Mouse (Mus musculus) olfactory bulb, adult 2 months (tissue): ENCODE data around the gene Nelfe. TPM values are rescaled to one million over a fixed set of nuclear protein-coding genes. Genes with fewer than 3 reads are reported as not detected.
"Not testable (repeated sequence)": the region's sequence is repeated elsewhere in the genome, so short reads cannot be mapped to it uniquely, and the experiment has no call there.

Source experiments
- H3K27ac ChIP-seq: fragments of 200-500 bp; 2 replicates; pipeline ENCODE4 v1.5.1; 2012; ENCODE audit warnings: low read depth, low read length; ENCODE audit not compliant: insufficient read depth
- H3K4me1 ChIP-seq: fragments of 200-500 bp; 2 replicates; pipeline ENCODE4 v1.6.1; 2012; ENCODE audit warnings: low read length; ENCODE audit not compliant: control insufficient read depth, insufficient read depth
- H3K4me3 ChIP-seq: fragments of 200-500 bp; 2 replicates; pipeline ENCODE4 v1.5.1; 2012; ENCODE audit warnings: mild to moderate bottlenecking, low read depth, low read length, moderate library complexity; ENCODE audit not compliant: insufficient read depth
- CTCF ChIP-seq: fragments of 200-500 bp; IDR thresholded peaks from 2 replicates; pipeline ENCODE4 v1.5.1; 2012; ENCODE audit warnings: low read depth, mild to moderate bottlenecking, low read length, moderate library complexity; ENCODE audit not compliant: insufficient read depth
- POLR2A ChIP-seq: fragments of 200-500 bp; IDR thresholded peaks from 2 replicates; pipeline ENCODE4 v1.6.1; 2012; ENCODE audit warnings: mild to moderate bottlenecking, low read depth, low read length, moderate library complexity; ENCODE audit not compliant: insufficient read depth
- WGBS: fragments of 180-500 bp; shearing (Covaris S2); methylation state at CpG from one replicate; pipeline ENCODE4 v1.1.7; 2018; 5-methylcytosine and 5-hydroxymethylcytosine counted together
- polyA plus RNA-seq: library from polyadenylated mRNA; stranded (reverse); fragments of >200 nt; gene quantifications from 2 replicates; pipeline ENCODE4 v1.2.4, GENCODE M21; 2012; ENCODE audit warnings: low replicate concordance; ENCODE audit not compliant: missing spikeins, insufficient read depth, insufficient read length

Nelfe gene
- polyA plus RNA-seq, 1 experiment: not detected

DNA sequence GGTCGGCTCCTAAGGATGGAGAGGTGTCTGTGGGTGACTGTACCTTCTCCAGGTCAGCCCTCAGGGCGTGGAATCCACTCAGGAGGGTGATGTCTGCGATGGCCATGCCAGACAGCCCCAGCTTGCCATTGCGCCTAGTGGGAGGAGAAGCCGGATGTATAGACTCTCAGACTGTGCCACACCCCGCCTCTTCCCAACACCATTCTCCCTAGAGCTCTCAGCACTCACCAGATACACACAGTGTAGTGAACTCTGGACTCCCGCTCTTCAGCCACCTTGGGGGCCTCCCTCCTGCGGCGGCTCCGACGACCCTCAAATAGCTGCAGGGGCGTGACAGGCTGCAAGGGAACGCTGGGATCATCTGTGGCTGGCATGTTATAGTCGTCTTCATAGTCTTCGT is 38.9 kb upstream of the Nelfe start:
- H3K4me1 ChIP-seq: no peaks in the 10 kb centered on the region
- H3K4me3 ChIP-seq: no peak overlapping the region
- H3K27ac ChIP-seq: no peak overlapping the region
- no peak for TF ChIP-seq CTCF
- no peak for TF ChIP-seq POLR2A
- 78% methylated on average over 15 of the region's 15 CpGs for WGBS

- WGBS: 66% methylated on average over 12 of the region's 12 CpGs
- not testable (repeated sequence) for H3K27ac ChIP-seq, H3K4me1 ChIP-seq, H3K4me3 ChIP-seq
- TF ChIP-seq CTCF: peak; percentile 71
Observed at GRCm38 (mm10) chr17:34813747-34814146, 36.4 kb upstream of the Nelfe start.

- Histone ChIP-seq H3K4me3 (no peak overlapping the region), H3K4me1 (no peaks in the 10 kb centered on the region), H3K27ac (no peak overlapping the region)
- no peak for TF ChIP-seq CTCF
- no peak for TF ChIP-seq POLR2A
- 81% methylated on average over 7 of the region's 7 CpGs for WGBS
Observed at GRCm38 (mm10) chr17:34814818-34815370, 35.3 kb upstream of the Nelfe start.

- WGBS: 93% methylated on average over 1 of the region's 1 CpGs
- not testable (repeated sequence) for H3K4me3 ChIP-seq, H3K4me1 ChIP-seq, H3K27ac ChIP-seq
Observed at GRCm38 (mm10) chr17:34830776-34831175, 19.4 kb upstream of the Nelfe start.

GRCm38 (mm10) chr17:34836155-34836855 is 13.9 kb upstream of the Nelfe start:
- TF ChIP-seq POLR2A (no peak), CTCF (no peak)
- peak overlapping the region; percentile 60; the same call in 1 of the 2 replicates for H3K27ac ChIP-seq
- H3K4me3 ChIP-seq: peak overlapping the region; percentile 86
- peaks cover 21% of the 10 kb centered on the region for H3K4me1 ChIP-seq
- 3% methylated on average over 48 of the region's 48 CpGs for WGBS

DNA sequence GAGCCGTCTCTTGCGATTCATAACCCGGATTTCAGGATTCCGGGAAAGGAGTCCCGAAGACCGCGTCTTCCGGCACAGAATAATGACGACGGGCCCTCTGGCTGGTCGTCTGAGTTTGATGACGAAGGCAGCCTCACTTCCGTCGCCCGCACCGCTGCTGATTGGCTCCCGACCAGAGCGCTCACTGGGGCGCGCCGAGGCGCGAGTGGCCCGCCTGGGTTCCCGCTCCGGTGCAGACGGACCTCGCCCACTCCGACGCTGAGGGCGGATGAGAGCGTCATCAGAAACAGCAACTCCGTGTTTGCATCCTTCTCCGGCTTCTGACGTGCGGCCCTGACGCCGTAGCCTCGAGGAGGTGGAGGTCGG is 13.4 kb upstream of the Nelfe start, which contains the start of the genes Stk19 and Dxo:
Stk19 (minus strand) TSS at position 90 of the 366 bp plus-strand sequence.
Dxo (plus strand) TSS at position 164 of the 366 bp plus-strand sequence.
- H3K4me1 ChIP-seq: peaks cover 21% of the 10 kb centered on the region
- TF ChIP-seq CTCF: no peak
- TF ChIP-seq POLR2A: peak; percentile 76
- under 1% methylated on average over 40 of the region's 40 CpGs for WGBS
- H3K27ac ChIP-seq: peak within 1 kb of the TSS; percentile 60
- H3K4me3 ChIP-seq: peak within 1 kb of the TSS; percentile 86

- Histone ChIP-seq H3K27ac (no peak overlapping the region), H3K4me3 (peak overlapping the region; percentile 86), H3K4me1 (peaks cover 21% of the 10 kb centered on the region)
- WGBS: 39% methylated on average over 43 of the region's 43 CpGs
- no peak for TF ChIP-seq CTCF
- TF ChIP-seq POLR2A: no peak
Observed at GRCm38 (mm10) chr17:34837464-34838324, 12.5 kb upstream of the Nelfe start.

DNA sequence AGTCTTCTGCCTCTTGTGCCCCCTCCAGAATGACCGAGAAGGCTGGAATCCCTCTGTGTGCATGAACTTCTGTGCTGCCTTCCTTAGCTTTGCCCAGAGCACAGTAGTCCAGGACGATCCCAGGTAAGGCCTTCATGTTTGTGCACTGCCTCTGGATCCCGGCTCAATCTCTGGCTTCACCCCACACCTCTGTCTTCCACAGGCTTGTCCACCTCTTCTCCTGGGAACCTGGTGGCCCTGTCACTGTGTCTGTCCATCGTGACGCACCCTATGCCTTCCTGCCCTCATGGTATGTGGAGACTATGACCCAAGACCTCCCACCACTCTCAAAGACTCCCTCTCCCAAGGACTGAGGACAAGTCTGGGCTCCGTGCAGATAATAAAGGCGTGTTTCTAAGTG is 11.4 kb upstream of the Nelfe start:
- Histone ChIP-seq H3K4me1 (peaks cover 18% of the 10 kb centered on the region), H3K27ac (no peak overlapping the region), H3K4me3 (no peak overlapping the region)
- no peak for TF ChIP-seq POLR2A
- no peak for TF ChIP-seq CTCF
- WGBS: 86% methylated on average over 7 of the region's 7 CpGs

DNA sequence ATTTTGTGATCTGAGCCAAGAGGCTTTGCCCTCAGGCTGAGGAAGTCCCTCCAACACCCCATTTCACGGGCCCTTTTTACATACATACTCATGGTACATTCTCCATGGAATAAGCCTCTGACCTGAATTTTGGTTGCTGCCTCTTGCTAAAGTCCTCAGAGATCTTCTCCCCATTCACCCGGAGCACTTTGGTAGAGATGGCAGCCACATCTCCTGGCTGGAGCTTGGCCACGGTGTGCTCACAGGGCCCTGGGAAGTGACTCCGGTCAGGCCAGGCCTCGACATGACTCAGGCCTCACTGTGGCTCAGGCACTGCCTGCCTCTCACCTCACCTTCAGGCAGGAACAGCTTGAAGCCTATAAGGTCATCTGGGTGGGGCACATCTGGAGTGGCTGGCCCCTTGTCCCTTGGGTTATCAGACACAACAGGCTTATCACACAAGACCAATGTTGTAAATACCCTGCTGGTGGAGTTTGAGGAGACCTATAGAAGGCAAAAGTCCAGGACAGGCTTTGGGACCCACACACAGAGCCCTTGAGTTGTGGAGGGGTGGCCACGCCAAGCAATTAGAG is 9.4 kb upstream of the Nelfe start:
- WGBS: 83% methylated on average over 6 of the region's 6 CpGs
- Histone ChIP-seq H3K4me3 (no peak overlapping the region), H3K27ac (no peak overlapping the region), H3K4me1 (peaks cover 18% of the 10 kb centered on the region)
- no peak for TF ChIP-seq POLR2A
- no peak for TF ChIP-seq CTCF
